Mouse (Mus musculus): ENCODE data around the gene Pten. TPM values are rescaled to one million over a fixed set of nuclear protein-coding genes. Genes with fewer than 3 reads are reported as not detected.
"Not testable (repeated sequence)": the region's sequence is repeated elsewhere in the genome, so short reads cannot be mapped to it uniquely, and the experiment has no call there.

The Pten gene
- total RNA-seq, 1 experiment from 2014 or later, result 71.8 TPM

DNA sequence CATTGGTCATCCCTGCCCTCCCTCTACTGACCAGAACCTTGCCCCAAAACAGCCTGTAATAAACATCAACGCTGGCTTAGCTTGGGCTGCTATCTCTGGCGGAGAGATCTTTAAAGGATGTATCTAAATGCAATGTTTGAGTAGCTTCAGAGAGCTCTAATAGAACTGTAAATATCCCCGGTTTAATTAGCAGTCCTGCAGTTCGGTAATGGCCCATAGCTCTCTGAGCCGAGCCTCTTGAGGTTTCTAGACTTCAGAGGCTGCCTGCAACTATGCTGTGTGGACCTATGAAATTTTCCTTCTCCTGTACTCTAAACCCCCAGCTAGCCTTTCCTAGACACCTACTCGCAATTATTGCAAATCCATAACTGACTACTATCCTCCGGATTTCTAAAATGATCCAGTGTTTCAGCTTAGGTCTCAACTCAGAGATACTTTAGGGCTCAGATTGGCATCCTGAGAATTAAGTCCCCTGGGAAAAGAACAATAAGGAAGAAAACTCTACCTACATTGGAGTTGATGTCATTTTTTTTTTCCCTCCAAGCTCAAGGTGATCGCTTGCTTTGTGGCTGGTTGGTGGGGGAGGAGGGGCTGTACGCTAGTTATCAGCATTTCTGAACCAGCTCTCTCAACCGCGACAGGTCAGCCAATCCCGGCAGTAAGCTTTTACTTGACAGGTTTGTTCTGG, 2.0 kb upstream of the Pten start:
- DNase-seq, result no peak

DNA sequence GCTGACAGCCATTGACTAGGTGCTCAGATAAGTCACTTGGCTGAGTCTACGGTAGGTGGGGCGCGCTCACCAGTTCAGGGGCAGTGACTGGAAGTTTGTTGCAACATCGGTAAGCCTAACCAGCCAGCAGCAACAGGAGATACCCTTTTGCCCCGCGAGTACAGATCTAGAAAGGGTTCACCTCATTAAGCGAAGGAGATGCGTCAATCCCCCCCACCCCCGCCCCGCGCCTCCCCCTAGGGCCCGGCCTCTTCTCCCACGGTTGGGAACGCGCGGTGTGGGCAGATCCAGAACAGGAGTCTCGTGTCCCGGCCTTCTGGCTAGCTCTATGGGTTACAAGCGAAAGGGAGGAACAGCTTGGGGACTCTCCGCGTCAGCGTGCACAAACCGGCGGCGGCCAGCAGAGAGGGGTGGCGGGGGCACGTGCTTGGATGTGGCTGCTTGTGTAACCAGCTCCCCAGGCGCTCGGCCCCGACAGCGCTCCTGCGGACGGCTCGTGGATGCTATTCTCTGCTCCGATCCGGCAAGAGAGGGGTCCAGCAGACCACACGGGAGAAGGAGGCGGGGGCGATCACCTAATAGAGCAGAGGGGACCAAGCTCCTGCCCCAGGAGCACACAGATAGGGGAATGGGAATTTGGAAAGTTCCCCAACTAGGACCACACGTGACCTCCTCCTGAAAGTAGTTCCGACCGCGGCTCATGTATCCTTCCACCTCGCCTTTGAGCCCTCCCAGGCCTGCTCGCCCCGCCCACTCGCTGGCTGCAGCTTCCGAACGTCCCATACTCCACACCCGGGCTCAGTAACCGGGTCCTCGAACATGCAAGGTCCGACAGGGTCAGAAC, 1.3 kb upstream of the Pten start:
- DNase-seq, result peak; percentile 97

DNA sequence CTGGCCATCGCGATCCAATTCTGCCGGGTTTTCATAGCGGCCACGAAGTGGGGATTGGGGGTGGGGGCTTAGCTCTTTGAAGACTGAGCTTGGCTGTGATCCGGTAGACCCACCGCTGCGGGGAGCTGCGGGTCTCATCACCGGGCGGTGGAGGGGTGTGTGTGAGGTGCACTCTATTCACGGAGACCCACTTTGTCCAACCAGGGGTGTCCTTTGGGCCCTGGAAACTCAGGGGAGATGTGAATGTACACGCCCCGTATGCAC, 729 bp upstream of the Pten start:
- DNase-seq, result no peak

DNA sequence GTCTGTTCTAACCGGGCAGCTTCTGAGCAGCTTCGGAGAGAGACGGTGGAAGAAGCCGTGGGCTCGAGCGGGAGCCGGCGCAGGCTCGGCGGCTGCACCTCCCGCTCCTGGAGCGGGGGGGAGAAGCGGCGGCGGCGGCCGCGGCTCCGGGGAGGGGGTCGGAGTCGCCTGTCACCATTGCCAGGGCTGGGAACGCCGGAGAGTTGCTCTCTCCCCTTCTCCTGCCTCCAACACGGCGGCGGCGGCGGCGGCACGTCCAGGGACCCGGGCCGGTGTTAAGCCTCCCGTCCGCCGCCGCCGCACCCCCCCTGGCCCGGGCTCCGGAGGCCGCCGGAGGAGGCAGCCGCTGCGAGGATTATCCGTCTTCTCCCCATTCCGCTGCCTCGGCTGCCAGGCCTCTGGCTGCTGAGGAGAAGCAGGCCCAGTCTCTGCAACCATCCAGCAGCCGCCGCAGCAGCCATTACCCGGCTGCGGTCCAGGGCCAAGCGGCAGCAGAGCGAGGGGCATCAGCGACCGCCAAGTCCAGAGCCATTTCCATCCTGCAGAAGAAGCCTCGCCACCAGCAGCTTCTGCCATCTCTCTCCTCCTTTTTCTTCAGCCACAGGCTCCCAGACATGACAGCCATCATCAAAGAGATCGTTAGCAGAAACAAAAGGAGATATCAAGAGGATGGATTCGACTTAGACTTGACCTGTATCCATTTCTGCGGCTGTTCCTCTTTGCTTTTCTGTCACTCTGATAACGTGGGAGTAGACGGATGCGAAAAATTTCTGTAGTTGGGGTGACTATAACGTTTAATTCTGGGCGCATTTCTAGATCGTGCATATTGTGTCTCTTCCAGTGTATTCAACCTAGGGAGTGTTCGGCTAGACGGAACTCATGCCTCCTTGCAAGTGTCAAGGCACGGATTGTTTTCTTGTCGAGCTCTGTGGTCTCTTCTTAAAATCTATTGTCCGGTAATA, 815 bp downstream of the Pten start:
- peak; percentile 68 for DNase-seq

DNA sequence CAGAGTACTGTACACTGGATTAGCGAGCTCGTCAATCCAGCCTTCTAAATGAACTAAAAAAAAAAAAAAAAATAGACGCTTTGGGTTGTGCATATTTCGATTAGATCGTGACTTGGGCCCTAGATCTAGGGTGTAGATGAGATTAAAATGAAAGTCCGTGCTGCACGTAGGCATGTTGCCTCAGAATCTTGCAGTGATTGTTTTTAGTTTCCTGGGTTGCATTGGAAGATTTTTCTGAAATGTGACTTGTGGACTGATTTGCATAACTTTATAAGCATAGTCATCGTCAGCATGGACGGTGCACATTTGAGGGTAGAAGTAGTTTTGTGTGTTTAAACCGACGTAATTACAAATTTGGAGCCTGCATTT, 1.5 kb downstream of the Pten start:
- DNase-seq, result no peak

DNA sequence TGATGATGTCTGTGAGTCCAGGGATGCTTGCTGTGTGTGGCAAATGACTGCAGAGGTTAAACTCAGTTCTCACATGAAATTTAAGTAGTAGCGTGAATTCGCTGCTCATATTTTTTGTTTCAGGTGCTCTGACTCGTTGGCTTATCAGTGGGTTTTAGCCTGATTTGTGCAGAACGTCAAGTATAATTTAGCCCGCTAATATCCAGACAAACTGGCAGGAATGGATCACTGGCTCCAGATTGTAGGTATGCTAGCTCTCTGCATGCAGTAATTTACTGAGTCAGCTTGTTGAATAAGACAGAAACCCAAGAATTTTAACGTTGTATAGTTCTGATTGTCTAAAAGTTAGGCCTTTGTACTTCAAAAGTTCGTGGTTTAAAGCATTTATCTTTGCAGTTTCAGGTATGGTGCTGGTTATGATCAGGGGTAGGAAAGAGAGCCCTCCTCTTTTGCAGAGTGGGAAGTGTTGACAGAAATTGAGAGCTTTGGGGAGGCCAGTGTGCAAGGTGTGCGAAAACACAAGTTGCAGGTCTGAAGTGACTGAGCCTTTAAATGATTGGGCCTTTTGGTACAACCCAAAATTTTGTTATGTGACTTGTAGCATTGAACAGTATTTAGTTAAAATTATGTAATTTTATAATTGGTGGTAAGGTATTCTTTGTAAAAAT, 2.2 kb downstream of the Pten start:
- no peak for DNase-seq

DNA sequence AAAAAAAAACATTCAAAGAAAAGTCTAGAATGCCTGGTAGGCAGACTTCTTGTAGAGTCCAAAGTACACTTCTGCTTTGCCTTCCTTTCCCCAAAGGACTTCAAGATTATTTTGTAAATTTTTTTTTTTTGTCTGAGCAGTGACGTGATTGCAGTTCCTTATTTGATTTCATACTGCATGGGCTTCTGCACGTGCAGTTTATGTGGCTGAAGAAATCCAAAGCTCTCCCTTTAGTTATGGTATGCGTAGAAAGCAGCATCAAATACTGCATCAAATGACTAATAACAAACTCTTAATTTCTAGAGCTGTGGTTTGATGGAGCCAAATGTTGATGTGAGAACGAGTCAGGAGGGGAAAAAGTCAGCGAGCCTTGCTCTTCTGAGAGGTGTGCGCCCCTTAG, 3.2 kb downstream of the Pten start:
- DNase-seq, result no peak

DNA sequence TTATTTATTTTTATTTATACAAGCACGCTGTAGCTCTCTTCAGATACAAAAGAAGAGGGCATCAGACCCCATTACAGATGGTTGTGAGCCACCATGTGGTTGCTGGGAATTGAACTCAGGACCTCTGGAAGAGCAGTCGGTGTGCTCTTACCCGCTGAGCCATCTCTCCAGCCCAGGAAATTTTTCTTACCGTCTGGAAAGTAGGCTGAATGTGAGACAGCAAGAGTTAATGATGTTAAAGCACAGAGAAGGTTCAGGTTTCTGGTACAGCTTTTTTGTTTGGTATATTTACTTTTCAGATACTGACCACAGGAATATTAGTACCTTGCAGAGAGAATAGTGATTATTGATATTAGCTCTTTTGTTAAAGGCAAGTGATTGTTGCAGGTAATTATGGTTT, 3.9 kb downstream of the Pten start:
- DNase-seq, result no peak

DNA sequence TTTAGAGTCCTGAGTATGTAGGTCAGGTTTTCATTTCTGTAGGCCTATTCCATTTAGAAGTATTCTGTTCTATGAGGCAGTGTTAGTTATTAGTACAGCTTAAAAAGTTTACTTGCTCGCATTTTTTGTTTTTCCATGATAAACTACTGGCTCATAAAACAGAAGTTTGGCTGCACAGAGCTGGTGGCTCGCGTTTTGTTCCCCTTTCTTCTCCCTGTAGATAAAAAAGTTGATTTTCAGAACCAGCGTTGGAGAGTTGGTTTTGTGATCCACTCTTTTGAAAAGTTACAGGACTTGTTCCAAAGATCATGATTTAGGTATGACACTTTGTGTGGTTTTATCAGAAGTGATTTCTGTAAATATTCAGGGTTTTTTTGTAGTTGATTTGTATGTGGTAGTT, 5.2 kb downstream of the Pten start:
- DNase-seq, result no peak

DNA sequence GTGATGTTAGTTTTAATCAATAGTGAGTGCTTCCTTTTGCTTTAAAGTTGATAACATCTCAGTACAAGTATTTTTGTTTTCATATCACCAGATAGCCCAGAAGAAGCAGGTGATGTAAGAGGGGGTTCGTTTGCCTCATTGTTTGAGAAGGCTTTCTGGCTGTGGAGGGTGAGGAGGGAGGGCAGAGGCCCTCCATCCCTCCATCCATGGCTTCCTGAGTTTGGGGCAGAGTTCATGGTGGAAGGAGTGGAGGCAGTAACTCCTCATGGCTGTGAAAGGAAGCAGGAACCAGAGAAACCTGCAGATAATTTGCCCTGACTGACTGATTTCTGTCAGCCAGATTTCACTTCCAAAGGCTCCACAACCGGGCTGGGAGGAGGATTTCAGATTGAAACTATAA, 21.1 kb downstream of the Pten start:
- DNase-seq, result no peak

DNA sequence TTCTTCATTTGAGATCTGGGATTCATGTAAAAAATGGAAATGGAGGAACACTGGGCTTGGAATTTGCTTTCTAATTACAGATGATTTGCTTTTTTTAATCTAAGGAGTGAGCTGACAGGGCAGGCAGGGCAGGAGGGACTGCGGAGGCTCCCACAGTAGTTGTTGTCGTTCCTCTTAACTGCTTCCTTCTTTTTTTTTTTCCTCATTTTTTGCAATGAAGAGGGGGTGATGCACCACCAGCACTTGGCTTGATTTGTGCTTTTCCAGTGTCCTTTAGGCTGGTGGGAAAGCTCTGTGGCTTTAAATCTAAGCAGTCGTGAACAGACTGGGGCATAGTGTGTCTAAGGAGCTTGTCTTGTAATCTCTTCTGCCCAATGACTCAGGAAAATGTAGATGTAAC, 21.8 kb downstream of the Pten start:
- no peak for DNase-seq

DNA sequence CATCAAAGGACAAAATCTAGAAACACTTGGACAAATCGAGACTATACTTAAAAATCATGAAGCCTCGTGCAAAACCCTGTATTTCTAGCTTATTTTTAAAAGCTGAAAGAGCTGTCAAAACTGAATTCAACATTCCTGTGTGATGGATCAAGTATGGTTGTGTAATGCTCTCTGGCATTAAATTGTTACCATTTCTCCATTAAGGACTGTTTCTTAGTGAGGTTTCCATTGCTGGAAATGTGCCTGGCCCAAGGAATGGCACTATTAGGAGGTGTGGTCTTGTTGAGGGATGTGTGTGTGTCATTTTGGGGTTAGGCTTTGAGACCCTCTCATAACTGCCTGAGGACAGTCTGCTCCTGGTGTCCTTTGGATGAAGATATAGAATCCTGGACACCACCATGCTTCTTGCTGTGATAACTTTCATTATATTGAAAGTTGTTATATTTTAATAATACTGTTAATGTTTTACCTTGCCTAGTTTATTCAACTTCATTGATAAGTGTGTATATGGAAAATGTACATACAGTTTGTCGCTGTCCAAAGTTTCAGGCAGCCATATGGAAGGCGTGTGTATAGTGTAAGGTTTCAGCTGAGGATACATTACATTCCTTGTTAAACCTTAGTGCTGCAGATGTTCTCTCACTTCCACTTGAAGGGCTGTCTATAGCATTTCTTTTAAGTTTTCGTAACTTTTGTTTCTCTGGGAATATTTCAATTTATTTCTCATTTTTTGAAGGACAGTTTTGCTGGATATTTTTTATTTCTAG, 24.2 kb downstream of the Pten start:
- no peak for DNase-seq

DNA sequence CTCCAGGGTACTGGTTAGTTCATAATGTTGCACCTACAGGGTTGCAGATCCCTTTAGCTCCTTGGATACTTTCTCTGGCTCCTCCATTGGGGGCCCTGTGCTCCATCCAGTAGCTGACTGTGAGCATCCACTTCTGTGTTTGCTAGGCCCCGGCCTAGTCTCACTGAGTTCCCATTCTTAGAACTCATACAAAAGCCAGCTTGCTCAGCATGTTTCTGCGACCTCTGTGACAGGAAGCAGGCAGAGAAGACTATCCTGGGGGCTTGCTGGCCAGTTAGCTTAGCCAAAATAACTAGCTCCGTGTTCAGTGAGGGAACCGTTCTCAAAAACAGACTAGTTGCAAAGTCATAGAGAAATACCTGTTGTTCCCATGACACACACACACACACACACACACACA, 30.1 kb downstream of the Pten start:
- DNase-seq, result not testable (repeated sequence)

DNA sequence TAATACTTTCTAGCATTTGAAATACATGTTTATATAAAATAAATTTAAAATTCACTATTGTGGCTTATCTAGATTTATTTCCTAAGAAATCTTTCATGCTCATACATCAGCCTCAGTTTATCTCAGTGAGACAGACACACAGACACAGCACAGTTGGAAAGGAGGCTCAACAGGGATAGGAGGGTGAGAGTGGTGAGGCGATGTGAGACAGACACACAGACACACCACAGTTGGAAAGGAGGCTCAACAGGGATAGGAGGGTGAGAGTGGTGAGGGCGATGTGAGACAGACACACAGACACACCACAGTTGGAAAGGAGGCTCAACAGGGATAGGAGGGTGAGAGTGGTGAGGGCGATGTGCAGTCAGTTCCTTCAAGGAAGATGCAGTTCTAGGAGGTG, 30.7 kb downstream of the Pten start:
- DNase-seq, result not testable (repeated sequence)

DNA sequence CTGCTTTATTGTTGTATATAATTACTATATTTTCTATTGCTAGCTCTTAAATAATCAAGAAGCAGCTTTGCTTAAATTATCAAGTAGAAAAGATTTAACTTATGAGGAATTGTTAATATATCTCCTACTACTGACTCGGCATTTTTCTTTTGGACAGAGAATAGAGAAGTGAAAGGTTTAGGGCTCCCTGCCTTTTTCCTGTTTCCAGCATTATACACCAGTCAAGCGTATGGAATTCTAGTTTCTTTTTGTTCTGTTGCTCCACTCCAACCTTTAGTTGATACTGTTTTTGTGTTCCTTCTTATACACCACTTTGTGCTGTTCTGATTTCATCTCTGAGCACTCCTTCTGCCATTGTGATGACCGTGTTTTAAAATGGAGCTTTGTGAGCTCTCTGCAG, 32.2 kb downstream of the Pten start:
- no peak for DNase-seq

DNA sequence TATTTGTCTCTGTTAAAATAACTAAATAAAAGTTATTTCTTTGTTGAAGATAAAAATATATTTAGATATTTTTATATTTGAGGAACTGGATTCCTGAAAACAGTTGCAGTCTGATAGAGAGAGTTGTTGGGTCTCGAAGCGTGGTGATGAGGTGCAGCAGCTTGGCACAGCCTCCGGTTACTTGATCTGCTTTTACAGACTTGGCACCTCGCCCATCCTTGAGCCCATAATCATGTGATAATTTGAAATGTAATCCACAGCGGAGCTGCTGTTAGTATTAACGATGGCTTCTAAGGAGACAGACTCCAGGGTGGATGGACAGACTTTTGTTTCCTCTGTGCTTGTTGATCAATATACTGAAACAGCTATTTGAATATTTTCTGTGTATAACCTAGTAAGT, 35.3 kb downstream of the Pten start:
- peak; percentile 80 for DNase-seq

DNA sequence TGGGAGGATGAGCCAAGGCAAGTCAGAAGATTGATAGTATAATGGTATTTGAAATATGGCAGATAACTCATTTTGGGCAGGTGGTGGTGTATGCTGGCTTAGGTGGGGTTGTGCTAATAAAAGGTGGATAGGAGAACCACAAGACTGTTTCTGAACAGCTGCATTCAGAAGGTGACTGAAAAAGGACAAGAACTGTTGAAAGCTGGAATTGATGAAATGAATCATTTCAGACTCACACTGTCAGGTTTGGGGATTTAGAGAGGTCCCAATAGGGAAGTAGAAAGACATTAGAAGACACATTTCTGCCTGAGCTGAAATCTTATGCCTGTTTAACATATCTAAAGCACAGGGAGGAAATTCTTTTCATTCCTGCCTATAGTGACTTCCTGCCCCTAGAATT, 36.6 kb downstream of the Pten start:
- DNase-seq, result no peak

DNA sequence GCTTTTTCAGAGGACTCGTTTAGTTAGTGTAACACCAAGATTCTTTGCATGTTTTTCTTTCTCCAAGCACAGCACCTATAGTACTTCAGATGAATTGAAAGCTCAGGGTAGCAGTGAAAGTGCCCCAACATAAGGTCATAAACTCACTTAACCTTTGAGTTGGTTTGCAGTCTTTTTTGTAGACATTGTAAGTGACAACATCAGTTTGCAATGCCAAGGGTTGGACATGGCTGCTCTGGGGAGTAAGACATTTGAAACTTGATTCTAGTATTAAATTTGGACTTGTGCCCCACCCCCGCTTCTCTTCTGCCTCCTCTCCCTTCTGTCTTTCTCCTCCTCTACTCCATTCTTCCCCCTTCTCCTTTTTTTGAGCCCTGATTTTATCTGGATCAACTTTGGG, 43.3 kb downstream of the Pten start:
- DNase-seq, result no peak

DNA sequence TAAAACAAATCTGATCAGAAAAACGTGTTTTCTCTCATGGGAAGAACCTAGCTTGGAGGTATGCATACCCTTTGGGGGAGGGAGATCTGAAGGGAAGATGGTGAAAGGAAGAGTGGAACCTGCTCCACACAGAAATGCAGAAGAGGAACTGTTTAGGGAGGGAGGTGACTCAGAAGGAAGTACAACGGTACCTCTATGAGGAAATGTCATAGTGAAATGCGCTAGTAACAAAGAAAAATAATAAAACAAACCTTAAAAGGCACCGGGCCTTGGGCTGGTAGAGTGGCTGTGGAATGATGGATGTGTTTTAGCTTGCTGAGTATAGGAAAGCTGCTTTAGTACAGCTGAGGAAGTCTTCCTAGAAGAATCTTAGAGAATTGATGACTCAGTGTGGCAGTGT, 47.4 kb downstream of the Pten start:
- DNase-seq, result no peak

DNA sequence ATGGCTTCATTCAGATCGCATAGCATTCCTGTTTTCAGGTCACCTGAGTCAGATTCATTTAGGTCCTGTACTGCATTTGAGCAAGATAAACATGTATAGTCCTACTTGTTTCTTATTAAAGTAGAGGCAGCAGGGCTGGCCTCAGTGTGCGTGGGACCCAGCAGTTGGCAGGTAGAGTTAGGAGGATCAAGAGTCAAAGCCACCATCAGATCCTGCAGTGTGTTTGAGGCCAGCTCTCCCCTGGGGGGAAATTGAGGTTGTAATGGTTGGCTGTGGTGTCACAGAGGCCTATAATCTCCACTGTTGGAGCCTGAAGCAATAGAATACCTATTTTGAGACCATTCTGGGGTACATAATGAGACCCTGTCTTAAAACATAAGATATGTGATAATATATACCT, 50.3 kb downstream of the Pten start:
- no peak for DNase-seq

DNA sequence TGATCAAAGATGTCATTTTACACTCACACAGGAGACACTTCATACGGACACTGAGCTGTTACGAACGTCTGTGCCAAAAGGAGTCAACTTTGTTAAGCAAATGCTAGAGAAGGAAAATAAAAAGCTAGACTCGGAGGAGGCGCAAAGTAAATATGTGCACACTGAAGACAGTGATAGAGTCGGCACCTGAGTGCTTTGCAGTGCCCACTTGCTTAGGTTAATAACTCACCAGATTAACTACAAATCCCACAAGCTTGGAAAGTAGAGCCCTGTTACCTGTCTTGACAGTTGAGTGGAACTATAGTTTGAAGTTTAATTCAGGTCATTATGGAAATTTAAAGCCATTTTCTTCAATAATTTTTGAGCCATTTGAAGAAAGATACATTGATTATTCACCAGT, 51.4 kb downstream of the Pten start:
- DNase-seq, result no peak

DNA sequence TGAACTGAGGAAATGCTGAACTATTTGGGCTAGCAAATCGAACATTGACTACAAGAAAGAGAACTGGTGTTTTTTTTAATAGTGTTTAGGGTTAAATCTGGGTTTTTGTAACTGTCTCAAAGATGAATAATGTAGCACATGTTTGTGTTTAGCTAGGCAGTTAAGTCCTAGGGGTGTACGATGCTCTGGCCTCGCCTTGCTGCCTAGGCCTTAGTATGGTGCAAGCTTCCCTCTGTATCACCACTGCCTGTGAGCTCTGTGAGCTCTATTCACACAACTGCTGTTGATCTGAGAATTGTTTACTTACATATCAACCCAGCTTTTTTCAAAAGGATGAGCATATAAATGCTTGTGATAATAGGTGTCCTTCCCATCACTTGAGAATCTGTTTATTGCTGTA, 51.8 kb downstream of the Pten start:
- DNase-seq, result no peak

Measured in adrenal gland, postnatal 25 days (tissue).